Mouse (Mus musculus) layer of hippocampus, postnatal 36 days (tissue): ENCODE data around the gene Olfr808. TPM values are rescaled to one million over a fixed set of nuclear protein-coding genes. Genes with fewer than 3 reads are reported as not detected.

Experiments
- DNase-seq, 2 experiments: peaks; one replicate each; pipeline ENCODE4 v3.0.0; 2022
- microRNA-seq, 2 experiments: library from miRNA; unstranded; fragments of <30 nt; microRNA quantifications; one replicate each; pipeline ENCODE4 v1.2.0; 2021
- total RNA-seq, 2 experiments: library from RNA; stranded (reverse); gene quantifications; 2 replicates each; pipeline ENCODE4 v1.2.3; 2021

Olfr808 gene
- total RNA-seq: not detected

DNA sequence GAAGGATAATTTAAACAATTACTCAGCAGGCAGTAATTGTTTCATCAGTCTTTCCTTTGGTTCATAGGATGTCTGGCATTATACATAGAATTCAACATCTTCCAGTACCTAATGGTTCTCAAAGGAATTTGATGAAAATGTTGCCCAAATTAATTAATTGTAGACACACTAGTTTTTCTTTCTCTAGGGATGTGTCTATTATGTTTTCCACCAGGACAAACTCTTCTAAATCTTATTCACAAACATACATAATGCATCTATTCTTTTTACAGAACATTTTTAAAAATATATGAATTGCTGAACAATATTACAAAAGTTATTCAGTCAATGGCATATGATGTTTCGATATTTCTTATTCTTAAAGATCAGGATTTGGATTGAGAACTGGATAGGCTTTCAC lies at the start of gene Olfr808:
Olfr808 (plus strand) TSS at position 301 of the 400 bp plus-strand sequence.
- DNase-seq: no peak

DNA sequence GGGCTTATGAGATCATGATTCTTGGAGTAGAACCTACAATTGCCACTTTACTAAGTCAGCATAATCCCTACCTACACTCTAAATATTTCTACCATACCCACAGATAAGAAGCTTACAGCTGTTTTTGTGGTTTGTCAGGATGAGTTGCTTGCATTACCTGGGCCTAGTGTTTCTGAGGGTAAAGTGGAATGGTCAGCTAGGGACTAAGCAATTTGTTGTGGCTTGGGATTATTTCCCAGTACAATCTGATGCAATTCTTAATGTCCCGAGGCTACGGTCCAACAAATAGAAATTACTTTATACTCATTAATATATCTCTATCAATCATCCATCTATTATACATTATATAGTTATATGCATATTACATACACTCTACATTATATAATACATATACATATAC lies 36.0 kb upstream of the Olfr808 start, which contains the start of gene Olfr805:
Olfr805 (minus strand) TSS at position 101 of the 400 bp plus-strand sequence.
- DNase-seq: no peak

GRCm38 (mm10) chr10:129741821-129742220 lies 23.5 kb upstream of the Olfr808 start, which contains the start of gene Olfr806:
Gene Olfr806 (minus strand): TSS chr10:129741921.
- DNase-seq: no peak

DNA sequence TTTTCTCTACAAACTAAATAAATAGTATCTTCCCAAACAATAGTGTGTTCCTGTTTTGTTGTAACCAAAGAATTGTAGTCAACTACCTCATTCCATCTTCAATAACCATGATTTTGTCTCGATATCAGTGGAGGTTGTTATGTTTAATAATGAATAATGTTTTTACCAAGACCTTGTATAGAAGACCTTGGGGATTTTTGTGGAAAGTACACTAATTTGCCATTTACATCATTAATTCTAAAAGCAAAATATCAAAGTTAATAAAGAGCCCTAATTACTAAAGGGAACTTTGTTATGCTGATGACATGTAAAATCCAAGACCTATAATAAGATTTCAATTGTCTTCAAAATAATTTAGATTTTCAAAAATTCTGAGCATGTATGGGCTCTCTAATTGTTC lies 7.6 kb upstream of the Olfr808 start, which contains the start of gene Olfr807:
Olfr807 (minus strand) TSS at position 101 of the 400 bp plus-strand sequence.
- no peak for DNase-seq

GRCm38 (mm10) chr10:129774338-129774737 lies 9.1 kb downstream of the Olfr808 start, which contains the start of gene Olfr809:
Gene Olfr809 (plus strand): TSS chr10:129774638.
- DNase-seq: no peak

DNA sequence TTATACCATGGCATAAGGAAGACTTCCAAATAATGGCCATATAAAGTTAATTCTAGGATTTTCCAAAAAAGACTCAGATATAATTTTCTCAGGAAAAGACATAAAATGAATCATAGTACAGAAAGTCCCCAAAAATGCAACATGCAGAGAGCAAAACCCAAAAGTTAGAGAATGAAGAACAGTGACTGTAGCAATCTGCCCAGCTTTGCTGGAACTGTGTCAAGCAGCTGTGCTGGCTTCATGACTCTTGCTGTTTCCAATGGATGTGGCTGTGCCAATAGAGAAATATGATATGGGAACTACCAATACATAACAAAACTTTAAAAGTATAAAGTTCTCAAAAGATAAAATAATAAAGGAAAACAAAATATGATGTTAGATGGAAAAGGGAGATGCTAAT lies 12.8 kb downstream of the Olfr808 start:
- no peak for DNase-seq

DNA sequence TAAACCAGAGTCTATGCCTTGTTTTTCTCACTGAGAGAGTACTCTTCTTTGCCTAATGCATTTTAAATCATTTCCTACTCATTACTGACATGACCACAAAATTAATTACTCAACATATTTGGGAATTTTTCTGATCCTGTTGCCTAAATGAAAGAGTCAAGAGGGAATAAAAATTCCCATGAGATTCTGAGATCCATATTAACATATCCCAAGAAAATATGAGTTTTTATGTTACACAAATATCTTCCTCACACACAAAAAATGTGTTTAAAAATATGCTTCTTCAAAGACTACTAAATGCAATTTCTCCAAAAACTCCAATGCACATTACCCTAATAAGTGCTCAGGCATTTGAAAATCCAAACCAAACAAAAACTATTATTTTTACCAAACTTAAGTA lies 29.5 kb downstream of the Olfr808 start, which contains the start of gene Olfr810:
Olfr810 (minus strand) TSS at position 101 of the 400 bp plus-strand sequence.
- no peak for DNase-seq

- DNase-seq: no peak
These were observed 39.0 kb downstream of the Olfr808 start, which contains the start of gene Olfr811 for GRCm38 (mm10) chr10:129804296-129804695. Gene Olfr811 (minus strand): TSS chr10:129804396.

Small RNA genes lying within 50 kb of the gene (microRNA-seq; reads per million reads assigned to microRNA genes)
- 0 reads per million in 2 experiments for gene Gm24485

Other genes starting within 250 kb of the Olfr808 start
- gene Olfr791, start 243.7 kb upstream of the Olfr808 start, total RNA-seq: not detected
- gene Olfr792, start 226.3 kb upstream of the Olfr808 start, total RNA-seq: not detected
- not detected for gene Olfr794, start 197.8 kb upstream of the Olfr808 start, total RNA-seq
- gene Olfr796, start 152.9 kb upstream of the Olfr808 start, total RNA-seq: not detected
- gene Olfr798, start 137.5 kb upstream of the Olfr808 start, total RNA-seq: not detected
- gene Olfr799, start 128.0 kb upstream of the Olfr808 start, total RNA-seq: not detected
- gene Olfr800, start 107.8 kb upstream of the Olfr808 start, total RNA-seq: not detected
- not detected for gene Olfr801, start 91.6 kb upstream of the Olfr808 start, total RNA-seq
- under 1 TPM in 1 of 2 experiments, not detected in 1; 0.05 TPM for gene Olfr802, start 77.3 kb upstream of the Olfr808 start, total RNA-seq
- gene Olfr803, start 71.2 kb upstream of the Olfr808 start, total RNA-seq: not detected
- not detected for gene Olfr804, start 62.3 kb upstream of the Olfr808 start, total RNA-seq
- gene Olfr805, start 36.1 kb upstream of the Olfr808 start, total RNA-seq: not detected
- gene Olfr806, start 23.6 kb upstream of the Olfr808 start, total RNA-seq: not detected
- not detected for gene Olfr807, start 7.7 kb upstream of the Olfr808 start, total RNA-seq
- not detected for gene Olfr809, start 9.2 kb downstream of the Olfr808 start, total RNA-seq
- not detected for gene Olfr810, start 29.4 kb downstream of the Olfr808 start, total RNA-seq
- not detected for gene Olfr811, start 38.9 kb downstream of the Olfr808 start, total RNA-seq
- not detected for gene Olfr812, start 80.6 kb downstream of the Olfr808 start, total RNA-seq
- not detected for gene Olfr813, start 89.9 kb downstream of the Olfr808 start, total RNA-seq
- gene Olfr814, start 114.4 kb downstream of the Olfr808 start, total RNA-seq: not detected
- not detected for gene Olfr815, start 140.4 kb downstream of the Olfr808 start, total RNA-seq
- not detected for gene Olfr816, start 150.1 kb downstream of the Olfr808 start, total RNA-seq
- gene Olfr818, start 183.6 kb downstream of the Olfr808 start, total RNA-seq: not detected
- not detected for gene Olfr819, start 201.8 kb downstream of the Olfr808 start, total RNA-seq
- not detected for gene Olfr247, start 210.7 kb downstream of the Olfr808 start, total RNA-seq
- not detected for gene Gm10310, start 219.6 kb downstream of the Olfr808 start, total RNA-seq
- gene Olfr820, start 247.1 kb downstream of the Olfr808 start, total RNA-seq: not detected